Mouse (Mus musculus) neural tube, embryonic 13.5 days (tissue): ENCODE measurements around the gene Tcf20. TPM values are rescaled to one million over a fixed set of nuclear protein-coding genes. Genes with fewer than 3 reads are reported as not detected.

Source experiments
- ATAC-seq: fragments of 200-750 bp; cut with Nextera tagmentation; 2 replicates; pipeline ENCODE4 v1.8.0; 2017; ENCODE audit warnings: low read depth, mild to moderate bottlenecking, moderate TSS enrichment, moderate library complexity
- H3K27ac ChIP-seq: fragments of 300-500 bp; sonication (generic); replicated peaks from 2 replicates; pipeline ENCODE4 v1.5.1; 2015; ENCODE audit warnings: moderate library complexity, mild to moderate bottlenecking, inconsistent platforms
- H3K27me3 ChIP-seq: fragments of 300-500 bp; sonication (generic); 2 replicates; pipeline ENCODE4 v1.6.1; 2015; ENCODE audit warnings: mild to moderate bottlenecking, inconsistent platforms
- H3K36me3 ChIP-seq: fragments of 300-500 bp; sonication (generic); 2 replicates; pipeline ENCODE4 v1.6.1; 2015; ENCODE audit warnings: mild to moderate bottlenecking, inconsistent platforms
- H3K4me1 ChIP-seq: fragments of 300-500 bp; sonication (generic); replicated peaks from 2 replicates; pipeline ENCODE4 v1.6.1; 2015; ENCODE audit warnings: inconsistent platforms
- H3K4me2 ChIP-seq: fragments of 300-500 bp; sonication (generic); 2 replicates; pipeline ENCODE4 v1.6.1; 2015; ENCODE audit warnings: inconsistent platforms, mild to moderate bottlenecking, moderate library complexity
- H3K4me3 ChIP-seq: fragments of 300-500 bp; sonication (generic); 2 replicates; pipeline ENCODE4 v1.5.1; 2015; ENCODE audit warnings: mild to moderate bottlenecking, inconsistent platforms
- H3K9ac ChIP-seq: fragments of 300-500 bp; sonication (generic); 2 replicates; pipeline ENCODE4 v1.6.1; 2015; ENCODE audit warnings: moderate library complexity, mild to moderate bottlenecking, inconsistent platforms
- H3K9me3 ChIP-seq: fragments of 300-500 bp; sonication (generic); 2 replicates; pipeline ENCODE4 v1.6.1; 2016; ENCODE audit warnings: inconsistent platforms
- WGBS: fragments of 180-500 bp; shearing (Covaris S2); methylation state at CpG from one replicate; pipeline ENCODE4 v1.1.7; 2015; 5-methylcytosine and 5-hydroxymethylcytosine counted together
- polyA plus RNA-seq: library from polyadenylated mRNA; unstranded; fragments of >200 nt; fragmentation: Nextera tagmentation; extraction: Ambion mirVana; gene quantifications from 2 replicates; pipeline ENCODE4 v1.2.1, GENCODE M21; 2015

The Tcf20 gene
- polyA plus RNA-seq, 1 experiment from 2014 or later: 11.8 TPM

- H3K4me3 ChIP-seq: no peak overlapping the region
- no peaks in the 10 kb centered on the region for H3K9me3 ChIP-seq
- H3K4me1 ChIP-seq: peaks cover 99% of the 10 kb centered on the region
- no peaks in the 10 kb centered on the region for H3K36me3 ChIP-seq
- H3K9ac ChIP-seq: peak overlapping the region; percentile 38; the same call in 1 of the 2 replicates
- H3K27me3 ChIP-seq: peaks cover 88% of the 10 kb centered on the region
- 15% methylated on average over 4 of the region's 4 CpGs for WGBS
- ATAC-seq: no peak
- peak overlapping the region; percentile 74 for H3K27ac ChIP-seq
- no peak overlapping the region for H3K4me2 ChIP-seq
Observed at GRCm38 (mm10) chr15:82953096-82953495, 34.6 kb downstream of the Tcf20 start.

GRCm38 (mm10) chr15:82952292-82952705, 35.4 kb downstream of the Tcf20 start:
- peaks cover 99% of the 10 kb centered on the region for H3K4me1 ChIP-seq
- peak overlapping the region; percentile 38 for H3K9ac ChIP-seq
- H3K36me3 ChIP-seq: no peaks in the 10 kb centered on the region
- peaks cover 90% of the 10 kb centered on the region for H3K27me3 ChIP-seq
- no peaks in the 10 kb centered on the region for H3K9me3 ChIP-seq
- no peak overlapping the region for H3K4me3 ChIP-seq
- H3K4me2 ChIP-seq: peak overlapping the region; percentile 32
- peak; percentile 69 for ATAC-seq
- peak overlapping the region; percentile 74 for H3K27ac ChIP-seq
- 2% methylated on average over 20 of the region's 20 CpGs for WGBS

- WGBS: 37% methylated on average over 8 of the region's 8 CpGs
- no peak overlapping the region; the same call in 1 of the 2 replicates for H3K9ac ChIP-seq
- H3K9me3 ChIP-seq: no peaks in the 10 kb centered on the region
- H3K4me3 ChIP-seq: no peak overlapping the region
- peaks cover 89% of the 10 kb centered on the region for H3K27me3 ChIP-seq
- no peak overlapping the region for H3K27ac ChIP-seq
- no peak for ATAC-seq
- peaks cover 94% of the 10 kb centered on the region for H3K4me1 ChIP-seq
- H3K36me3 ChIP-seq: no peaks in the 10 kb centered on the region
- H3K4me2 ChIP-seq: no peak overlapping the region
Observed at GRCm38 (mm10) chr15:82950246-82950645, 37.4 kb downstream of the Tcf20 start.

GRCm38 (mm10) chr15:82947431-82947830, 40.2 kb downstream of the Tcf20 start:
- Histone ChIP-seq H3K4me3 (no peak overlapping the region), H3K4me2 (no peak overlapping the region), H3K9me3 (no peaks in the 10 kb centered on the region), H3K4me1 (peaks cover 87% of the 10 kb centered on the region), H3K27ac (no peak overlapping the region), H3K9ac (no peak overlapping the region), H3K27me3 (peaks cover 91% of the 10 kb centered on the region), H3K36me3 (no peaks in the 10 kb centered on the region)
- WGBS: 68% methylated on average over 5 of the region's 5 CpGs
- no peak for ATAC-seq

GRCm38 (mm10) chr15:82944479-82945195, 43.0 kb downstream of the Tcf20 start:
- Histone ChIP-seq H3K9ac (0 out of 2 replicates have a peak overlapping the region, but pooled peaks have one; percentile 41), H3K9me3 (no peaks in the 10 kb centered on the region), H3K36me3 (no peaks in the 10 kb centered on the region), H3K4me1 (peaks cover 87% of the 10 kb centered on the region), H3K27me3 (peaks cover 73% of the 10 kb centered on the region), H3K4me2 (no peak overlapping the region), H3K27ac (no peak overlapping the region), H3K4me3 (no peak overlapping the region)
- no peak for ATAC-seq
- WGBS: 56% methylated on average over 9 of the region's 9 CpGs

GRCm38 (mm10) chr15:82941733-82942132, 45.9 kb downstream of the Tcf20 start:
- Histone ChIP-seq H3K27ac (peak overlapping the region; percentile 67), H3K9me3 (no peaks in the 10 kb centered on the region), H3K9ac (no peak overlapping the region), H3K4me1 (peaks cover 87% of the 10 kb centered on the region), H3K4me2 (no peak overlapping the region), H3K36me3 (no peaks in the 10 kb centered on the region), H3K4me3 (no peak overlapping the region), H3K27me3 (peaks cover 46% of the 10 kb centered on the region)
- 49% methylated on average over 8 of the region's 8 CpGs for whole genome bisulfite sequencing
- ATAC-seq: no peak

- ATAC-seq: no peak
- Histone ChIP-seq H3K4me3 (no peak overlapping the region), H3K4me1 (peaks cover 92% of the 10 kb centered on the region), H3K27ac (peak overlapping the region; percentile 67), H3K36me3 (no peaks in the 10 kb centered on the region), H3K9me3 (no peaks in the 10 kb centered on the region), H3K27me3 (peaks cover 46% of the 10 kb centered on the region), H3K9ac (peak overlapping the region; percentile 13; the same call in 1 of the 2 replicates), H3K4me2 (no peak overlapping the region)
- WGBS: 32% methylated on average over 12 of the region's 12 CpGs
Observed at GRCm38 (mm10) chr15:82940494-82941214, 47.0 kb downstream of the Tcf20 start.

- H3K9ac ChIP-seq: peak overlapping the region; percentile 39
- H3K4me2 ChIP-seq: peak overlapping the region; percentile 34
- no peaks in the 10 kb centered on the region for H3K9me3 ChIP-seq
- WGBS: 6% methylated on average over 17 of the region's 17 CpGs
- peak; percentile 70 for ATAC-seq
- peak overlapping the region; percentile 90 for H3K27ac ChIP-seq
- H3K4me1 ChIP-seq: peaks cover 97% of the 10 kb centered on the region
- no peak overlapping the region for H3K4me3 ChIP-seq
- H3K27me3 ChIP-seq: peaks cover 32% of the 10 kb centered on the region
- no peaks in the 10 kb centered on the region for H3K36me3 ChIP-seq
Observed at GRCm38 (mm10) chr15:82938155-82938569, 49.5 kb downstream of the Tcf20 start.

- Histone ChIP-seq H3K4me1 (peaks cover 100% of the 10 kb centered on the region), H3K9me3 (no peaks in the 10 kb centered on the region), H3K4me2 (peak overlapping the region; percentile 34), H3K4me3 (no peak overlapping the region), H3K9ac (peak overlapping the region; percentile 39), H3K27ac (peak overlapping the region; percentile 90), H3K36me3 (no peaks in the 10 kb centered on the region), H3K27me3 (peaks cover 28% of the 10 kb centered on the region)
- peak; percentile 17; the same call in 1 of the 2 replicates for ATAC-seq
- WGBS: 45% methylated on average over 5 of the region's 5 CpGs
Observed at GRCm38 (mm10) chr15:82937428-82937992, 50.2 kb downstream of the Tcf20 start.

- no peak overlapping the region for H3K9ac ChIP-seq
- H3K4me1 ChIP-seq: peaks cover 88% of the 10 kb centered on the region
- 34% methylated on average over 10 of the region's 10 CpGs for WGBS
- no peak overlapping the region for H3K4me3 ChIP-seq
- no peak overlapping the region for H3K4me2 ChIP-seq
- peaks cover 35% of the 10 kb centered on the region for H3K27me3 ChIP-seq
- peak overlapping the region; percentile 49 for H3K27ac ChIP-seq
- H3K36me3 ChIP-seq: no peaks in the 10 kb centered on the region
- H3K9me3 ChIP-seq: no peaks in the 10 kb centered on the region
- ATAC-seq: no peak
Observed at GRCm38 (mm10) chr15:82934971-82935370, 52.7 kb downstream of the Tcf20 start.

- Histone ChIP-seq H3K4me2 (no peak overlapping the region), H3K36me3 (no peaks in the 10 kb centered on the region), H3K4me1 (peaks cover 88% of the 10 kb centered on the region), H3K27ac (peak overlapping the region; percentile 57), H3K9ac (peak overlapping the region; percentile 22; the same call in 1 of the 2 replicates), H3K4me3 (no peak overlapping the region), H3K9me3 (no peaks in the 10 kb centered on the region), H3K27me3 (peaks cover 33% of the 10 kb centered on the region)
- ATAC-seq: no peak
- 41% methylated on average over 4 of the region's 4 CpGs for WGBS
Observed at GRCm38 (mm10) chr15:82932936-82933650, 54.6 kb downstream of the Tcf20 start.
